Mouse (Mus musculus): ENCODE measurements around the gene Aldoc. TPM values are rescaled to one million over a fixed set of nuclear protein-coding genes. Genes with fewer than 3 reads are reported as not detected.

Gene Aldoc
- total RNA-seq, 1 experiment, result 5.0 TPM

- no peak overlapping the region for H3K4me3 ChIP-seq (ENCODE audit: insufficient read depth in 1 of 2, low read depth in 1 of 2, low read length in 2 of 2, poor library complexity in 1 of 2, severe bottlenecking in 1 of 2)
- in situ Hi-C loops (cut with MboI; ENCODE audit: low sequenced_read_pairs in 2 of 2, unreplicated experiment in 2 of 2), result no loop called here
- no peak for DNase-seq (ENCODE audit: low read depth, low spot score)
- peaks cover 50% of the 10 kb centered on the region for H3K36me3 ChIP-seq (ENCODE audit: control insufficient read depth, insufficient read depth, low read length, poor library complexity, severe bottlenecking)
- H3K4me1 ChIP-seq (ENCODE audit: control insufficient read depth in 2 of 2, insufficient read depth in 2 of 2, low read length in 2 of 2, poor library complexity in 1 of 2), result peaks cover 0 to 12% of the 10 kb centered on the region in 2 experiments; a peak in 2 of 4 replicates
- TF ChIP-seq MAFK (IDR thresholded peaks at IDR 0.05; ENCODE audit: insufficient read depth, low read depth, low read length), result no peak
- no peak for TF ChIP-seq CHD2 (IDR thresholded peaks at IDR 0.05; ENCODE audit: low read depth, low read length)
- TF ChIP-seq HCFC1 (IDR thresholded peaks at IDR 0.05; ENCODE audit: borderline replicate concordance, insufficient read depth, low read length), result no peak
- TF ChIP-seq ZNF384 (IDR thresholded peaks at IDR 0.05; ENCODE audit: low read depth, low read length), result no peak
- no peak for TF ChIP-seq ZC3H11A (IDR thresholded peaks at IDR 0.05; ENCODE audit: borderline replicate concordance, low read depth, low read length)
- no peaks in the 10 kb centered on the region for H3K9me3 ChIP-seq (ENCODE audit: control insufficient read depth, insufficient read depth, low read depth, low read length)
- no peak overlapping the region for H3K9ac ChIP-seq (ENCODE audit: insufficient read depth, low read depth, low read length, poor library complexity, severe bottlenecking)
- H3K27ac ChIP-seq (ENCODE audit: insufficient read depth, low read depth, low read length, poor library complexity, severe bottlenecking), result no peak overlapping the region
Measured at GRCm38 (mm10) chr11:78318411-78318810, 4.4 kb upstream of the Aldoc start.

- peaks cover 29% of the 10 kb centered on the region for H3K36me3 ChIP-seq (ENCODE audit: control insufficient read depth, insufficient read depth, low read length, poor library complexity, severe bottlenecking)
- H3K9ac ChIP-seq (ENCODE audit: insufficient read depth, low read depth, low read length, poor library complexity, severe bottlenecking), result no peak overlapping the region
- H3K27ac ChIP-seq (ENCODE audit: insufficient read depth, low read depth, low read length, poor library complexity, severe bottlenecking), result peak overlapping the region; percentile 15; the same call in 1 of the 2 replicates
- H3K9me3 ChIP-seq (ENCODE audit: control insufficient read depth, insufficient read depth, low read depth, low read length), result no peaks in the 10 kb centered on the region
- no peak for TF ChIP-seq CHD2 (IDR thresholded peaks at IDR 0.05; ENCODE audit: low read depth, low read length)
- TF ChIP-seq ZC3H11A (IDR thresholded peaks at IDR 0.05; ENCODE audit: borderline replicate concordance, low read depth, low read length), result no peak
- no peak for TF ChIP-seq ZNF384 (IDR thresholded peaks at IDR 0.05; ENCODE audit: low read depth, low read length)
- peaks cover 0 to 9% of the 10 kb centered on the region in 2 experiments; a peak in 2 of 4 replicates for H3K4me1 ChIP-seq (ENCODE audit: control insufficient read depth in 2 of 2, insufficient read depth in 2 of 2, low read length in 2 of 2, poor library complexity in 1 of 2)
- in situ Hi-C loops (cut with MboI; ENCODE audit: low sequenced_read_pairs in 2 of 2, unreplicated experiment in 2 of 2), result no loop called here
- H3K4me3 ChIP-seq (ENCODE audit: insufficient read depth in 1 of 2, low read depth in 1 of 2, low read length in 2 of 2, poor library complexity in 1 of 2, severe bottlenecking in 1 of 2), result peak overlapping the region in 1 of 2 experiments; percentile 73; a peak in 1 of 4 replicates
- no peak for DNase-seq (ENCODE audit: low read depth, low spot score)
Measured at GRCm38 (mm10) chr11:78322076-78322831, 514 bp upstream of the Aldoc start.

- no peak for DNase-seq (ENCODE audit: low read depth, low spot score)
- Histone ChIP-seq H3K36me3 (ENCODE audit: control insufficient read depth, insufficient read depth, low read length, poor library complexity, severe bottlenecking) (peaks cover 23% of the 10 kb centered on the region), H3K4me1 (ENCODE audit: control insufficient read depth in 2 of 2, insufficient read depth in 2 of 2, low read length in 2 of 2, poor library complexity in 1 of 2) (peaks cover 0 to 5% of the 10 kb centered on the region in 2 experiments; a peak in 2 of 4 replicates), H3K9ac (ENCODE audit: insufficient read depth, low read depth, low read length, poor library complexity, severe bottlenecking) (no peak overlapping the region), H3K4me3 (ENCODE audit: insufficient read depth in 1 of 2, low read depth in 1 of 2, low read length in 2 of 2, poor library complexity in 1 of 2, severe bottlenecking in 1 of 2) (no peak overlapping the region), H3K27ac (ENCODE audit: insufficient read depth, low read depth, low read length, poor library complexity, severe bottlenecking) (no peak overlapping the region), H3K9me3 (ENCODE audit: control insufficient read depth, insufficient read depth, low read depth, low read length) (no peaks in the 10 kb centered on the region)
- in situ Hi-C loops (cut with MboI; ENCODE audit: low sequenced_read_pairs in 2 of 2, unreplicated experiment in 2 of 2), result no loop called here
- no peak for TF ChIP-seq ZC3H11A (IDR thresholded peaks at IDR 0.05; ENCODE audit: borderline replicate concordance, low read depth, low read length)
- no peak for TF ChIP-seq MAFK (IDR thresholded peaks at IDR 0.05; ENCODE audit: insufficient read depth, low read depth, low read length)
- no peak for TF ChIP-seq HCFC1 (IDR thresholded peaks at IDR 0.05; ENCODE audit: borderline replicate concordance, insufficient read depth, low read length)
- TF ChIP-seq ZNF384 (IDR thresholded peaks at IDR 0.05; ENCODE audit: low read depth, low read length), result no peak
Measured at GRCm38 (mm10) chr11:78324000-78324785, 1.4 kb downstream of the Aldoc start.

- TF ChIP-seq ZNF384 (IDR thresholded peaks at IDR 0.05; ENCODE audit: low read depth, low read length) (no peak), ZC3H11A (IDR thresholded peaks at IDR 0.05; ENCODE audit: borderline replicate concordance, low read depth, low read length) (no peak), MAFK (IDR thresholded peaks at IDR 0.05; ENCODE audit: insufficient read depth, low read depth, low read length) (no peak), CHD2 (IDR thresholded peaks at IDR 0.05; ENCODE audit: low read depth, low read length) (no peak), HCFC1 (IDR thresholded peaks at IDR 0.05; ENCODE audit: borderline replicate concordance, insufficient read depth, low read length) (no peak)
- no peak for DNase-seq (ENCODE audit: low read depth, low spot score)
- no peak overlapping the region for H3K9ac ChIP-seq (ENCODE audit: insufficient read depth, low read depth, low read length, poor library complexity, severe bottlenecking)
- no peak overlapping the region for H3K4me3 ChIP-seq (ENCODE audit: insufficient read depth in 1 of 2, low read depth in 1 of 2, low read length in 2 of 2, poor library complexity in 1 of 2, severe bottlenecking in 1 of 2)
- H3K9me3 ChIP-seq (ENCODE audit: control insufficient read depth, insufficient read depth, low read depth, low read length), result no peaks in the 10 kb centered on the region
- no peak overlapping the region for H3K27ac ChIP-seq (ENCODE audit: insufficient read depth, low read depth, low read length, poor library complexity, severe bottlenecking)
- peaks cover 18% of the 10 kb centered on the region for H3K36me3 ChIP-seq (ENCODE audit: control insufficient read depth, insufficient read depth, low read length, poor library complexity, severe bottlenecking)
- in situ Hi-C loops (cut with MboI; ENCODE audit: low sequenced_read_pairs in 2 of 2, unreplicated experiment in 2 of 2), result no loop called here
- peaks cover 2 to 5% of the 10 kb centered on the region in 2 experiments; a peak in 3 of 4 replicates for H3K4me1 ChIP-seq (ENCODE audit: control insufficient read depth in 2 of 2, insufficient read depth in 2 of 2, low read length in 2 of 2, poor library complexity in 1 of 2)
Measured at GRCm38 (mm10) chr11:78324965-78325364, 2.2 kb downstream of the Aldoc start.

Measured in ES-E14 (cell line).